Mouse (Mus musculus): Measurements from ENCODE around the gene Jpt1. TPM values are rescaled to one million over a fixed set of nuclear protein-coding genes. Genes with fewer than 3 reads are reported as not detected.
"Not testable (repeated sequence)": the region's sequence is repeated elsewhere in the genome, so short reads cannot be mapped to it uniquely, and the experiment has no call there.

Jpt1 gene
- polyA plus RNA-seq, 1 experiment: 147 TPM

DNA sequence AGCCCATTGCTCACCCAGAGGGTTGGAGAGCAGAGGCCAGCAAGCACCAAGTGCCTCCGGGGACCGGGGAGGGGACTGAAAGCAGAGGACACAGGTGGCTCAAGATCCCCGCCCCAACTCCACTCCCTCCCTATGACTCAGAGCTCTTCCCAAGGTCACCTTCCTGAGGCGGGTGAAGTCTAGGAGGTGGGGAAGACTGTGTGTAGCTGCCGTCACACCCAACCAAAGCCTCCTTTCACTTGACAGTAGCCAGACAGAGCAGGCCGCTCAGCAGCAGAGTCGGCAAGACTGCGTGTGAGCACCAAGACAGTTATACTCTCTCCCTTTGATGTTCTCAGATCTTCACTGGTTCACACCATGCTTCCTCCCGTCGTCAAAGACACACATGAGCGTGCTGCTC lies 50.8 kb downstream of the Jpt1 start:
- TF ChIP-seq POLR2A (IDR thresholded peaks at IDR 0.05; ENCODE audit: borderline replicate concordance, extremely low read depth, low read depth, low read length): no peak
- no peak for TF ChIP-seq CTCF (IDR thresholded peaks at IDR 0.05; ENCODE audit: insufficient read depth, low read length)
- Histone ChIP-seq H3K4me1 (ENCODE audit: control insufficient read depth, insufficient read depth, low read length) (no peaks in the 10 kb centered on the region), H3K4me3 (replicated peaks; ENCODE audit: extremely low read depth, low read depth, low read length) (no peak overlapping the region)
- WGBS: 62% methylated on average over 11 of the region's 11 CpGs
- DNase-seq: no peak

DNA sequence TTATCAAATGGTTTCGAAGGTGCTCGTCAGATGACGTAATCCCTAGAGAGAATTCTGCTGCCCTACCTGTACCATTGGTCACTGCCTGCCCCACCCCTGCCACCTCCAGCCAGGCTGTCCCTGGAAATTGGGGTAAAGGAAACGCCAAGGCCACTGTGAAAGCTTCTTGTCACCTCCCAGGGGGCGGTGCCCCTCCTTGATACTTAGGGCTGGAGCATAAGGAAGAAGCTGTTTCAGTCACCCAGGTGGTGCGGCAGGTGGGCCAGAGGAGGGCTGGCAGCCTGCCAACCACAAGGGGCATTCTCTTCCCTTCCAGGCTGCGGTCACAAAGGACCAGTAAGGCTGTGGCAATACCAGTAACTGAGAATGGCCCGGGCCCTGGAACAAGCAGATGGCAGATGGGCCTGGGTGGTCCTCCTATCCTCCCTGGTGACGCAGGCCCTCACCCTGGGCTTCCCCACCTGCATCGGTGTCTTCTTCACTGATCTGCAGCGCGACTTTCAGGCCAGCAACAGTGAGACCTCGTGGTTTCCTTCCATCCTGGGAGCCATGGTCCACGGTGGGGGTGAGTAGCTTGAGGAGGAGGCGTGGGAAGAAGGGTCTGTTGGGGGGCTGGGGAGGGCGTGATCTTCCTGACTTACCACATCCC lies 51.8 kb downstream of the Jpt1 start, which contains the start of gene Slc16a5:
TSS of gene Slc16a5 (plus strand) at position 232 of the 649 bp plus-strand sequence.
- DNase-seq: no peak
- TF ChIP-seq POLR2A (IDR thresholded peaks at IDR 0.05; ENCODE audit: borderline replicate concordance, extremely low read depth, low read depth, low read length): no peak
- Histone ChIP-seq H3K4me3 (replicated peaks; ENCODE audit: extremely low read depth, low read depth, low read length) (no peak within 1 kb of the TSS), H3K4me1 (ENCODE audit: control insufficient read depth, insufficient read depth, low read length) (no peaks in the 10 kb centered on the region)
- 69% methylated on average over 16 of the region's 16 CpGs for WGBS

DNA sequence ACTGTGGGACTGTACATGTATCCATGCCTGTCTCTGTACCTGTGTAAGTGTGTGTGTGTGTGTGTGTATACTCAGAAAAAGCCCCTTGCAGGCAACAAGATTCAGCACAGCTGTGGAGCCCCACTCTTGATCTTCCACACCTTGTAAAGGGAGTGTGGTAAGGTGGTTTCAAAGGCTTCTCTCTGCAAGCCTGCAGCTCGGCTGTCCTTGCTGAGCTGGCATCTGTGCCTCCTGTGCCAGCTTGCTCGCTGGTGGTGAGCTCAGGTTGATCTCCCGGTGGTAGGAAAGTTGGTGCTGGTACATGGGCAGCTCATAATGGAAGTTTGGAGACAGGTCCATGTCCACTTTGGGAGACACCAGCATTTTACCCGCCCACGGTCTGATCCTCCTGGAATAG lies 52.3 kb downstream of the Jpt1 start:
- DNase-seq: no peak
- no peaks in the 10 kb centered on the region for H3K4me1 ChIP-seq (ENCODE audit: control insufficient read depth, insufficient read depth, low read length)
- H3K4me3 ChIP-seq (replicated peaks; ENCODE audit: extremely low read depth, low read depth, low read length): no peak overlapping the region
- no peak for TF ChIP-seq CTCF (IDR thresholded peaks at IDR 0.05; ENCODE audit: insufficient read depth, low read length)
- no peak for TF ChIP-seq POLR2A (IDR thresholded peaks at IDR 0.05; ENCODE audit: borderline replicate concordance, extremely low read depth, low read depth, low read length)
- WGBS: 67% methylated on average over 5 of the region's 5 CpGs

DNA sequence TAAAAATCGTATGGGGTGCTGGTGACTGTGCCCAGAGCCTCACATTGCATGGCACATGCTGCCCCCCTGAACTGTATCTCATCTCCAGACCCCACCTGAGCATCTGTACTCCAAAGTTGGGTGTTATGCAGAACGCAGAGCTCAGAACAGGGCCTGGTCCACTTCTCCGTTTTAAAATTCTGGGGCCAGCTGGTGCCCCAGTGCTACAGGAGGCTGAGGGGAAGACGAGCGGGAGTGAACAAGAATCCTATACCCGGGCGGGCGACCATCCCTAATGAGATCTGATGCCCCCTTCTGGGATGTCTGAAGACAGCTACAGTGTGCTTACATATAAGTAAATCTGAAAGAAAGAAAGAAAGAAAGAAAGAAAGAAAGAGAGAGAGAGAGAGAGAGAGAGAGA lies 53.2 kb downstream of the Jpt1 start:
- no peak overlapping the region for H3K4me3 ChIP-seq (replicated peaks; ENCODE audit: extremely low read depth, low read depth, low read length)
- TF ChIP-seq CTCF (IDR thresholded peaks at IDR 0.05; ENCODE audit: insufficient read depth, low read length): no peak
- DNase-seq: no peak
- H3K4me1 ChIP-seq (ENCODE audit: control insufficient read depth, insufficient read depth, low read length): no peaks in the 10 kb centered on the region
- 33% methylated on average over 8 of the region's 8 CpGs for WGBS

DNA sequence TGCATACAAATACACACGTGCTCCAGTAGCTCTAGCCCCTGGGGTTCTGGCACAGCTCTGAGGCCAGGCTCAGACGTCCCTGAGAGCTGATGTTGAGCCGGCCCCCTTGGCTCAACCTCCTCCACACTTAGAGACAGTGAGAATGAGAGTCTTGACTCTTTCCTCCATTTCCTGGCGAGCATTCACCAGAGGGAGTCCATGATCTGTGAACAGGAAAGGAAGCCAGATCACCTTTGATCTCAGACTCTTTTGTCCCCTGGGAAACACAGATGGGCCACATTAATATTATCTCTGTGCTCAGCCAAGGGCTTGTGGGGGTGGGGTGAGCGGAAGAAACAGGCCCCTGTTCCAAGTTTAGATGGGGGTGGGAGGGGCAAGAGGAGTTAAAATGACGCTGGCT lies 56.8 kb downstream of the Jpt1 start:
- no peak for TF ChIP-seq CTCF (IDR thresholded peaks at IDR 0.05; ENCODE audit: insufficient read depth, low read length)
- no peak for TF ChIP-seq POLR2A (IDR thresholded peaks at IDR 0.05; ENCODE audit: borderline replicate concordance, extremely low read depth, low read depth, low read length)
- 30% methylated on average over 6 of the region's 6 CpGs for WGBS
- H3K4me1 ChIP-seq (ENCODE audit: control insufficient read depth, insufficient read depth, low read length): no peaks in the 10 kb centered on the region
- DNase-seq: no peak
- H3K4me3 ChIP-seq (replicated peaks; ENCODE audit: extremely low read depth, low read depth, low read length): no peak overlapping the region

DNA sequence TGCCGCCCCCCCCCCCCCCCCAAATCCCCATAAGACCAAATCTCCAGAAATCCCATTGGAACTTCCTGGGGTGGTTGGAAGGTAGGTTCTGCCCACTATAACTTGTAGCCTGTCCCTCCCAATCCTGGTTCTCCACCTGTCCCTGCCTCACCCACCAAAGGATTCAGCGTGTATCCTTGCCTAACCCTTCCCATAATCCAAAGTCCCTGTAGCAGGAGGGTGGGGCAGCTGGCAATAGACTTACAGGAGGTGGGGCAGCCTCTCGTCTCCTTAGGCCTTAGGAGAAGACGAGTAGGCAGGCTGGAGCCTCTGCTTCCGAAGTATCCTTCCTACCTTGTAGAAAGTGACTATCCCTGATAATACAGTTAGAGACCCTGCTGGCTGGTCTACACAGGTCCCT lies 58.0 kb downstream of the Jpt1 start:
- 91% methylated on average over 5 of the region's 5 CpGs for WGBS
- TF ChIP-seq POLR2A (IDR thresholded peaks at IDR 0.05; ENCODE audit: borderline replicate concordance, extremely low read depth, low read depth, low read length) (no peak), CTCF (IDR thresholded peaks at IDR 0.05; ENCODE audit: insufficient read depth, low read length) (no peak)
- no peak overlapping the region for H3K4me3 ChIP-seq (replicated peaks; ENCODE audit: extremely low read depth, low read depth, low read length)
- DNase-seq: no peak
- H3K4me1 ChIP-seq (ENCODE audit: control insufficient read depth, insufficient read depth, low read length): no peaks in the 10 kb centered on the region

DNA sequence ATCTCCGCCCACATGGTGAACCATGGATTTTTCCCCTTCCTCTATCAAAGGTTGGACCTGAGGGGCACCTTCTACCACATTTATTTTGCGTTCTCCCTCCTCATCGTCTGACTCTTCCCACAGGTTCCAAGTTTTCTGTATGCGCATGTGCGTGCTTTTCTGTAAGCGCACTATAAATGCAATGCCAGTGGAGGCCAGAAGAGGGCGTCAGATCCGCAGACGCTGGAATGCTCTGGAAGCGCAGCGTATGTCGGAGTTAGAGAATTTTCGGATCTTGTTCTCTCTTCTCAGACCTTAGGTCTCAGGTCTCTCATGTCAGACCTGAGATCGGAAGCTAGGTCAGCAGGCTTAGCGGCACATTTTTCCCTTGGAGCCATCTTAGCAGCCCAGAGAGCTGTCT lies 58.6 kb downstream of the Jpt1 start:
- DNase-seq: no peak
- H3K4me3 ChIP-seq (replicated peaks; ENCODE audit: extremely low read depth, low read depth, low read length): no peak overlapping the region
- TF ChIP-seq POLR2A (IDR thresholded peaks at IDR 0.05; ENCODE audit: borderline replicate concordance, extremely low read depth, low read depth, low read length) (no peak), CTCF (IDR thresholded peaks at IDR 0.05; ENCODE audit: insufficient read depth, low read length) (no peak)
- 91% methylated on average over 15 of the region's 15 CpGs for WGBS
- no peaks in the 10 kb centered on the region for H3K4me1 ChIP-seq (ENCODE audit: control insufficient read depth, insufficient read depth, low read length)

DNA sequence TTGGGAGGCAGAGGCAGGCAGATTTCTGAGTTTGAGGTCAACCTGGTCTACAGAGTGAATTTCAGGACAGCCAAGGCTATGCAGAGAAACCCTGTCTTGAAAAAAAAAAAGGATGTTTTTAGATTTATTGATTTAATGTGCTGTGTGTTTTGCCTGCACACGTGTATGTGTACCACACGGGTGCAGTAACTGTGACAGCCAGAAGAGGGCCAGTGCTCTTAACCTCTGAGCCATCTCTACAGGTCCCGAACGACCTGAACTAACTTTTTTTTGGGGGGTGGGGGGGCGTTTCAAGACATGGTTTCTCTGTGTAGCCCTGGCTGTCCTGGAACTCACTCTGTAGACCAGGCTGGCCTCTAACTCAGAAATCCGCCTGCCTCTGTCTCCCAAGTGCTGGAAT lies 59.4 kb downstream of the Jpt1 start:
- DNase-seq; H3K4me3 ChIP-seq (replicated peaks; ENCODE audit: extremely low read depth, low read depth, low read length); H3K4me1 ChIP-seq (ENCODE audit: control insufficient read depth, insufficient read depth, low read length): not testable (repeated sequence)
- WGBS: 88% methylated on average over 6 of the region's 6 CpGs

DNA sequence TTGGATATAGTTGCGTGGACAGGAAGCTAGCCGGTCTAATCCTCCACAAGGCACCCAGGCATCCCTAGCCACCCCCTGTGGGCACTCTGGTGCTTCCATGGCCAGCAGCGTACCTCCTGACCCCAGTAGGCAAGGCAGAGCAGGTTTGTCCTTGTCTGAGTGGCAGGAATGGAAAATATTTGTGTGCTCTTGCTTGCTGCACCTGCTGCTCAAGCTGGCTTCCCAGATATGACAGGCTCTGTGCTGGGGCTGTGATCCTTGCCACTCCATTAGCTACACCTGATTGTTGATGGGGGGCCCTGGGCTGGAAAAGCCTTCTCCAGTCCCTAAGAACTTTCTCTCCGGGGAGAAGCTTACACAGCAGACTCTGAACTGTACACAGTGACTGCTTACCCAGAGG lies 60.9 kb downstream of the Jpt1 start:
- DNase-seq: no peak
- Histone ChIP-seq H3K4me1 (ENCODE audit: control insufficient read depth, insufficient read depth, low read length) (no peaks in the 10 kb centered on the region), H3K4me3 (replicated peaks; ENCODE audit: extremely low read depth, low read depth, low read length) (no peak overlapping the region)
- TF ChIP-seq POLR2A (IDR thresholded peaks at IDR 0.05; ENCODE audit: borderline replicate concordance, extremely low read depth, low read depth, low read length) (no peak), CTCF (IDR thresholded peaks at IDR 0.05; ENCODE audit: insufficient read depth, low read length) (no peak)
- 69% methylated on average over 4 of the region's 4 CpGs for WGBS

DNA sequence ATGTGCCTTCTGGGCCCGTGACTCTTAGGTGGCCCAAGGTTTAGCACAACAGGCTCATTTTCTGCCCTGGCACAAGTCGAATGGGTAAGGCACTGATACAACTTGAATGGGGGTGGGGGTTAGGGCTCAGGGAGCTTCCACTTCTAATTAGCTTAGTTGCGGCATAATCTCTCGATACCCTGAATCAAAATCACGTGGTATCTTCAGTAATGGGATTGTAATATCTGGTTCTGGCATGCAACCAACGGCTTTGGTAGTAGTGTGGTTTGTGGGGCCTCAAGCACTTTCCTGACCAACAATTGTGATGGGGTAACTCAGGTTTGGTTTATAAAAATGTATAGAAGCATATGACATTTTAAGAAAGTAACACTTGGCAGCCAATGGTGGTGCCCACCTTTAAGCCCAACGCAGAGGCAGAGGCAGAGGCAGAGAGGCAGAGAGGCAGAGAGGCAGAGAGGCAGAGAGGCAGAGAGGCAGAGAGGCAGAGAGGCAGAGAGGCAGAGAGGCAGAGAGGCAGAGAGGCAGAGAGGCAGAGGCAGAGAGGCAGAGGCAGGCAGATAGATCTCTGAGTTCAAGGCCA lies 61.8 kb downstream of the Jpt1 start:
- no peak for DNase-seq
- WGBS: 80% methylated on average over 7 of the region's 7 CpGs
- H3K4me1 ChIP-seq (ENCODE audit: control insufficient read depth, insufficient read depth, low read length): no peaks in the 10 kb centered on the region

More for the DNA sequence above, 61.8 kb downstream of the Jpt1 start:
- no peak overlapping the region for H3K4me3 ChIP-seq (replicated peaks; ENCODE audit: extremely low read depth, low read depth, low read length)
- TF ChIP-seq POLR2A (IDR thresholded peaks at IDR 0.05; ENCODE audit: borderline replicate concordance, extremely low read depth, low read depth, low read length): no peak
- TF ChIP-seq CTCF (IDR thresholded peaks at IDR 0.05; ENCODE audit: insufficient read depth, low read length): no peak
